Mouse (Mus musculus) megakaryocyte, embryonic 14.5 days (primary cell): ENCODE data around the gene Nxpe3.

Experiments used
- FLI1 ChIP-seq: IDR thresholded peaks from 2 replicates; pipeline ENCODE4 v1.6.1; 2012; ENCODE audit warnings: low read length, inconsistent platforms, mixed read lengths
- GATA1 ChIP-seq: IDR thresholded peaks from 3 replicates; pipeline ENCODE4 v1.6.1; 2012; ENCODE audit warnings: mixed read lengths, low read length, inconsistent platforms, borderline replicate concordance

- TF ChIP-seq GATA1 = no peak
- no peak for TF ChIP-seq FLI1
Observed at GRCm38 (mm10) chr16:55820916-55821570, 74.0 kb downstream of the Nxpe3 start.
